Mouse (Mus musculus) A20 (cell line): ENCODE measurements around the gene Hpse2.

Experiments
- DNase-seq: peaks from one replicate; pipeline ENCODE4 v3.0.0-alpha.2; 2011; ENCODE audit warnings: low read depth, low spot score

Hpse2 gene

DNA sequence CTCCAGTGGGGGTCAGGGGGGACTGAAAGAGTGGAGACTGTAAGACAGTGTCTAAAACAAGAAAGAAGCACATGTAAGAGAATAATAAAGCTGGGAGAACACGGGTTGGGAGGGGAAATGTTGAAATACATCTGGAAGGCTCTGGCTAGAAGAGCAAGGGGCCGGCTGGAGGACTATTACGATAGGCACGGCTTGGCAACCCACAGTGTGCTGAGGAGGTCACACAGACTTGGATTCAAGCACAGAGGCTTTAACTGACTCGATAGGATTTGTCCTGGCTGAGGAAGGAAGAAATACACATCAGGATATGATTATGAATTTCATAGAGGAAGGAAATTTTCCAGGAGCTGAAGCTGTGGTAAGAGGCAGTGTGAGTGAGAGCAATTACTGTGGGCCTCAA, 414.4 kb downstream of the Hpse2 start:
- DNase-seq, result no peak

DNA sequence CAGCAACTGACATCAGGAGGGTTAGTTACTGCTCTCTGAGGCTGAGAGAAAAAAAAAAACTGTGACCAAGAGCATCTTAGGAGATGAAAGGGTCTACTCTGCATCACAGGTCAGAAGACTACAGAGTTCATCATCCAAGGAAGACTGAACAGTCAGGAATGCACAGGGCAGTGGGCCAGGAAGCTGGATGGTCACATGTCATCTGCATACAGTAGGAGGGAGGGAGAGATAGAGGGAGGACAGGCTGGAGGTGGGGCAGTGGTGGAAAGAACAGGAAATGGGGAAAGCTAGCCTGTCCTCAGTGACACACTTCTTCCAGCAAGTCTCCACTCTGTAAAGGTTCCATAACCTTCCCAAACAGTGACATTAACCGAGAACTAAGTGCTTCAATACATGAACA, 423.0 kb downstream of the Hpse2 start:
- DNase-seq, result no peak

DNA sequence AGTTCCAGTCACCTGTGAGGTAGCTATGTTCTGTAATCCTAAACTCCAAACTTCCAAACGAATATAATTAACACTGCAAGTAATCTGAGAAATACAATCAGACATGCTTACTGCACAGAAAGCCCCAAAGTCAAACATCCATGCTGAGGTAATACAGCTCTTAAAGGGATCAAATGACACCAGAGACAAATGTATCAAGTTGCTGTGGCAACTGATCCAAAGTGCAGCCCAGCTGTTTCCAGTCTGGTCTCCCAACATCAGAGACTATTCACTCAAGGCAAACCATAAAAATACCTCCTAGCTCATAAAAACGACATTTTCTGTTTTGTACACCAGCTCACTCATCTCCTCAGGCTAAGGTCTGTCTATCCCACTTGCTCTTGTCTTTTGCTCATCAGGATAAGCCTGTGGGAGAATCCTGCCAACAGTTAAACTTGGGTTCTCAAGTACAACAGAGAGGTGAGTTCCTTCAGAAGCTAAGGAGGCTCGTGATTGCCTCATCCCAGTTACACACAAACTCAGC, 440.0 kb downstream of the Hpse2 start:
- DNase-seq, result no peak

DNA sequence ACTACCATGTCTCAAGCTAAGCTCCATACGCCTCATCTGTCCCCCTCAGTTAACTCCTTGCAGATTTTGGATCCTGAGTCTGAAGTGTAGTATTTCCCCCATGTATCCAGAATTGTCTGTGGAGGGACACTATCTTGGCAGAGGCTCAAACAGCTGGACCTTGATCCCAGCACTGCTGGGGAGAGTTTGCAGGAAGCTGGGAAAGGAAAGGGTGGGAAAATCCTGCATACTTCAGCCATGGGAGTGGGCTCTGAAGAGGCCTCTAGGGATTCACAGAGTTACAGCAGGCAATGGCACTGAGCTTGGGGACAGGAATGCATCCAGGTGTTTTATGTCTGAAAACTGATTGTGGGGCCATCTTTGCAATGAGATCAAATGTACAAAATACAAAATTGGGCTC, 450.6 kb downstream of the Hpse2 start:
- no peak for DNase-seq

DNA sequence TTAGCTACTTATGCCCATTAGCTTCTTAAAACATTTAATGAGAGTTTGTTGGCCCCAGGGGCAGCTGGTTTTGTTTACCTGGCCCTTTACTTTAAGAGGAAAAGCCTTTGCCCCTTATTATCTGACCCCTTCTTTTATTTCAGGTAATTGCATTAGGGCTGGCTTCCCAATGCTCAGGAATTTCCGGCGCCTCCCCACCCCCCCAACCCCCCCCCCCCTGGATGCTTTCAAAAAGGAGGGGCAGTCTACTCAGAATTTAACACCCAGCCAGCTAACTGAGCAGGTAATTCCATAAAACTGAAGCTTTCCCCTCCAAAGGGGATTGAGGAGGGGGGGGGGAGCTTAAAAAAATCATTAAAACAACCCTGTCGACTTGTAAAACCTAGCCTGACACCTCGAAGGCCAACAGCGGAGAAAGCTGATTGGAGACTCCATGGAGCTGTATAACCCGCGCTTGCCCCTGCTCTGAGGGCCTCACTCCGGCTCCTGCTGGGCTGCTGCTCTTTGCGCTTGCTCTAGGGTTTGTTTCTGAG, 451.4 kb downstream of the Hpse2 start:
- no peak for DNase-seq

DNA sequence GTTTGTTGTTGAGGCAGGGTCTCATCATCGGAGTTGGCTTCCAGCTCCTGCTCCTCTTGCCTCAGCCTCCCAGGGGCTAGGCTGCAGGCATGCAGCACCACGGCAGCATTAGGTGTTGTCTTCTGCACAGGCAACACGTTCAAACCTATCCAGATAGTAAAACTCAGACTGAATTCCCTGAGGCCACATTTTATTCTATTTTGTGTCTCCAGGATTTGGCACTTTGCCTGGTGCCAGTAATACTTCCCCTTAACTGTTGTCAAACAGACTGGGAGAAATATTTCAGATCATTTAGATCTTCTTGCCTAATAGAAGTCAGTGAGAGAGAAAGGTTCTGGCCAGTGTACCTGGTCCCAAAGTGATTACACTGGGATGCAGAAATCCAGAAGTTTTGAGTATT, 458.5 kb downstream of the Hpse2 start:
- no peak for DNase-seq

DNA sequence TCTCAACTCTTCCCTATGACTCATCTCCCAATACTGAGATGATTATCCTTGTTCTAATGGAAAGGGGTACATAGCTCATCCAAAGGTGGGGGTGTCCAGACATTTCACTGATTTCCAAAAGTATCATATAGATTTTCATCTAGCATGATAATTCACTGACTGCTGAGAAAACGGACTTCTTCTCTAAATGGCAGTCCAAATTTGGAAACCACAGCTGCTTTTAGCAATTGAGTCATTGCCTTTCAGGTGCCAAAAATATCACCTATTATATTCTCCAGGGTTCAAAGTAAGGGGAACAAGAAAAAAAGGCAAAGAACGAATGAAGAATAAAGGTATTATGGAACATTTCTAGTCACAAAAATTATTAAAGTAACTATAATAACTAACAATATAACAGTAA, 459.9 kb downstream of the Hpse2 start:
- DNase-seq, result no peak

DNA sequence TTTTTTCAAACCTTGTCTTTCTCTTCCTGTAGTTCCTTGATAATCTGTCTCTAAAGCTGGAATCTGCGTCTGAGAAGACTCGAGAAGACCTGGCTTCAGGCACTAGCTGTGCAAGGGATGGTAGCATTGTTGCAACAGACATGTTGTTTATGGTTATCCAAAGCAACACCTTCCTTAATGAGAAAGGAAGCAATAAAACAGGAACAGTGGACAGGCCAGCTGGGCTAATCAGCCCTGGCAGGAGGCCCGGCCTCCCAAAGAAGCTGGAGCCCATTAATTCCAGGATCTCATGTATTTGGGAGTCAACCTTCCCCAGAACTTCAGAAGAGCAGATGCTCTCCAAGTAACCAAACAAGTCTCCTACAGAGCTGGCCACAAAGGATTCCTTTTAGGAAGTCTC, 465.5 kb downstream of the Hpse2 start:
- DNase-seq, result no peak

DNA sequence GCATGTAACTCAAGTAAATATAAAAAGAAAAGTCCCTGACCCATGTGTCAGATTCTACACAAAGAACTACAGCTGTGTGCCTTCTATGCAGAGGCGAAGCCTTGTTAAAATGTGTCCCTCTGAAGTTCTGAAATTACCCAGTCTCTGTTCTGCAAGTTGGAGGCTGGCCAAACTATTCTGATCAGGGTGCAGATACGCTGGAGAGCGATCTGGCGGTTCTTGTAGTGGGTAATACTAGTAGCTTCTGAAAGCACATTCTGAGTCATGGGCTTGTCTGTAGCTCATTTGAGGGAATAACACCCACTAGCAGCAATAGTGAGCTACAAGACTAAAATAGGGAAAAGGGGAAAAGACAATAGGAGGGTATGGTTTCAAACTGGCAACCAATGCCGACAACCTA, 474.5 kb downstream of the Hpse2 start:
- no peak for DNase-seq

DNA sequence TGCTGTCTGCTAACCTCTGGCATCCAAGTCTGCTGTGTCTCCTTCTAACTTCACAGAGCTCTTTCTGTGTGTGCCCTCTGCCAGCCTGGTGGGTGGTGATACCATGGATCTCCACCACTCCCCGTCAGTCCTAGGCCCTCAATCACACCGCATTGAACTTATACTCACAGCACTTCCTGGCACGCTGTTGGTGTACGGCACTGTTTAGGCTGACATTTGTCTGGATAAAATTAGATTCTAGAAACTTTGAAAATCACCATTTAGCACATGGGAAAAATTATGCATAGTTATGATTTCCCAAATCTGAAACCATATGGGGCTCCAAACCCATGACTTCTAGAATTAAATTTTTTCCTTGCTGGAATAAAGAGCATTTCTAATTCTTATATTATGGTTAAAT, 478.4 kb downstream of the Hpse2 start:
- no peak for DNase-seq

DNA sequence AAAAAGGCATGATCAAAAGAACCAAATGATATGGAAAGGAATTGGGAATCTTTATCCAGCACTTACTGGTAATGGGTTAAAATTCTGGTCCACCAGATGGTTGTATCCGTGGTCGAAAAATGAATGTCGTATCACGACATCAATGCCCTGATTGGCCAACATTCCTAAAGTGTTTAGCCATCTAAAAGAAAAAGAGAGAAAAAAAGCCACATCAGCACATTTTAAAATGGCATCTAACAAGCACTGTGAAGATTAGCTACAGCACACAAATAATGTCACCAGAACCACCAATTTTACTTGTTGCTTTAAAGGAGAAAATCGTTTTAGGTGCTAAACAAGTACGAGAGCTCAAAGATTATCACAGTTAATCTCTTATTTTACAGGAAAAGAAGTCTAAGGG, 479.6 kb downstream of the Hpse2 start:
- no peak for DNase-seq

DNA sequence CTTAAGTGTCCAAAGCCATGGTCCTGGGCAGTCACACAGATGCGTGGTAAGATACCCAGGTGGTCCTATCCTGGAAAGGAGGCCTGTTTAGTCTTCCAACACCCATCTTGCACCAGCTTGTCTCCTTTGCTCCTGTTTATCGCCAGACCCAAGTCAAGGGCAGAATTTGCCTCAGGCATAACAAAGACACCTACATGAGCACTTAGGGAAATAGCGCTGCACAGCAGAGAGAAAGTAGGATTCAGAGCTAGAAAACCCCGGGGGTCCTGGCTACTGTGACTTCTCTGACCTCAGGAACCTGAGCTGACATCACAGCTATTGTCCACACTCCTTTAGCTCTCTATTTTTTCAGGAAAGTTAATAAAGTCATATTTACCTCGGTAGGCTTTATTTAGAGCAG, 481.8 kb downstream of the Hpse2 start:
- no peak for DNase-seq

DNA sequence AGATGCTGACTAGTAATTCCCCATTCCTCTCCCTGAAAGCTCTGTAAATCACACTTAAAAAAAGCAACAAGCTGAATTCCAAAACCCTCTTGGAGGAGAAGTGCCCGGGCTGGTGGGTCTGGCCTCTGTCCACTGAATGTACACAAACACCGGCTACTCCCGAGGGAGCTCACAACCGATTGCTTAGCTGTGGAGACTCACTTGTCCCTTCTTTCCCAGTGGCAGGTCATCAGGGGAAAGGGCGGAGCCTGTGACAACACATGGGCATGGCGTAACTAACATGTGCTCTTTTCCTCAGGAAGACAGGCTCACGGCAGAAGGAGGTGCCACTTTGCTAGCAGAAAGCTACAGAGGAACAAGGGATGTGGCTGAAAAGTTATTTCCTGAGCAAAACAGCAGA, 483.4 kb downstream of the Hpse2 start:
- DNase-seq, result no peak

DNA sequence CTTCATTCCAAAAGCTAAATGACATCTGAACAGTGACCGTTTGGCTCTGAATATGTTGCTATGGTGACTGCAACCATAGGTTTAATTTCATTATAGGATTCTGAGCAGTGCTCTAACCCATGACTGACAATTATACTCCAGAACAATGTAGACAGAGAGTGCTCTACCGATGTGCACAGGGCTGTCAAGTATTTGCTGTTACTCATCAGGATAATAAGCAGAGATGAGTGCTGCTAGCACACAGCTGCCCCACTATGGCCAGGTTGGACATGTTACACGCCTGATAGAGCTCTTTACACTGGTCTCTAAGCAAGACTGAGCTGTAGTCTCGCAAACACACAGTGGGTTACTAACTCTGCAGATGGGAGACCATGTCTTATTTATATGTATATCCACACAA, 483.9 kb downstream of the Hpse2 start:
- no peak for DNase-seq

DNA sequence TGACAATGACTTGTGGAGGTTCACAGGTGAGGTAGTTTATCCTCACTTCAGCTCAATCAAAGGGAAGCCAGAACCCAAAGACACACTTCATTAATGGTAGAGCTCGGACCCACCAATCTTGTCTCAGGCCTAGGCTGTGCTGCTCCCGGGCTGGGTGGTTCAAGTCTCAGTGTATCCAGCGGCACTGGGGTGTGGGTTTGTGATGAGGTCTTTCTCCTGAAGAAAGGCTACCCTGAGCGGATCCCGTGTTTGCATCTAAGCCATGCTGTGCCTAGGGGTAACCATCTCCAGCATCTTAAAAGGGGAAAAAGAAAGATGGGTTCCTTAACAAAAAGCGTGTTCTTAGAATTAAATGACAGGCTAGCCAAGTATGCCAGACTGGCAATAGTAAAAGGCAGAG, 484.3 kb downstream of the Hpse2 start:
- no peak for DNase-seq

DNA sequence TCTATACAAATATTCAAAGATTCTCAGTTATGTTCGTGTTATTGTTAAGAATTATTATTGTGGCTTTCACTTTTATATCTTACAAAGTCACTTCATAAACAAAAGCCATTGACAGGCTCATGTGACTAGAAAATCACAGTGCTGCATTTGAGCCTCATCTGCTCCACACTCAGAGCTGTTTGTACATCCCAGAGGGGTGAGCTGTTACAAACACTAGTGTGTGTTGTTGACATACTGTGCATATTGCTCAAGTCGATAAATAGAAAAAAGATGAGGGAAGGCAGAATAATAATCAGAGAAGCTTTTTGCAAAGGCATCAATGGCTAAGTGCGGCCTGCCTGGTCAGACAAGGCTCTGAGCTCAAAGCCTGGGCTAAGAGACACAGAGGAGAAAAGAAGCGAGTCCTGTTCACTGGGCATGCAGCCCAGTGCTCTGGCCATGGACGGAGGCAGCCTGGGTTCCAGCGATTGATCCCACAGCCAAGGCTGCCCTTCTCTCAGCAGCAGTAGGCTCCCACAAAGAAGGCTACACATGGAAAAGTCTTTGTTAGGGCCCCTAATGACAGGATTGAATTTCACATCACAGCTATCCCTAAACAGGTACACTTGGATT, 485.6 kb downstream of the Hpse2 start:
- no peak for DNase-seq

DNA sequence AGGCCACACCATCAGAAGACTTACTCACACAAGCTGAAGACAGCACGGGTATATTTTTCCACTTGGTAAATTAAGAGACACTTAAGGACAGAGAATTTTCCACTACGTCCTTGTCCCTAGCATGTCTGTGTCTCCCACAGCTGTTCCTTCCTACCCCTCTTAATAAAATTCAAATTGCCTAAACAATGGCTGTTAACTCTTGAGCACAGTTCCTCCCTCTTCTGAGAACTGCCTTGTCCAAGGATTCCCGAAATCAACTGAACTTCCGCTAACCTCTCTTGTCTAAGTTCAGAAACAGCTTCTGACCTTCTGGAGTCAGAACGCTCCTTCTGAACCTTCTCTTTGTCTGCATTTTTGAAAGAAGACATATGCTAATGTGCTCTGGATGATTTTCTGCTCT, 496.6 kb downstream of the Hpse2 start:
- DNase-seq, result no peak

DNA sequence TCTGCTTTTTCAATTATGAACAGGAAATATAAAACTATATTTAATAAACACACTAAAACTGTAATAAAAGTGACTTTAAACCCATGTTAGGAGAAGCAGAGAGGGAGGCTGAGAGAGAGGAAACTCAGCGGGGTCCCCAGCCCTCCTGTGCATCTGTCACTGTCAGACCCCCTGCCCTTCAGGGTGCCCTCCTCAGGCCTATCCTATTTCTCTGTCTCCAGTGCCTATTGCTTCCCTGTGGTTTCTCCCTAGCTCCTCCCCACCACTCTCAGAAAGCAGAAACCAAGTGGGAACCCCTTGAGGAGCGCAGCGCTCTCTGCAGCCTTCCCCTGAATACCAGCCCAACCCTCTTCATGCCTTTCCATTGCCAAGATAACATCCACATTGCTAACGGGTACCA, 510.5 kb downstream of the Hpse2 start:
- DNase-seq, result no peak

DNA sequence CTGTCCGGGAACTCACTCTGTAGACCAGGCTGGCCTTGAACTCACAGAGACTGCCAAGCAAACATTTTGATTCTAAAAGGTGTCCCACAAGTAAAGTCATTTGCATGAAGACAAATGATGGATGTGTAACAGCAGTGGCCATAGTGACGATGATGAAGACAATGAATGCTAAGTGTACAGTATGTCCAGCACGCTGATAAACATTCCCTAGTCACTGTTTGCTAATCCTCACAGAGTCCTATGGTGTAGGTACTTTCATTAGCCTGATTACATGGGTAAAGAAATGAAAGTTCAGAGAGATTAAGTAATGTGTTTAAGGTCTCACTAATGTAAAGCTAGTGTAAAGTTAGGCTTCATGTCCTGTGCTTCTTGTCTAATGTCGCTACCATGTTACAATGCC, 511.6 kb downstream of the Hpse2 start:
- DNase-seq, result no peak

DNA sequence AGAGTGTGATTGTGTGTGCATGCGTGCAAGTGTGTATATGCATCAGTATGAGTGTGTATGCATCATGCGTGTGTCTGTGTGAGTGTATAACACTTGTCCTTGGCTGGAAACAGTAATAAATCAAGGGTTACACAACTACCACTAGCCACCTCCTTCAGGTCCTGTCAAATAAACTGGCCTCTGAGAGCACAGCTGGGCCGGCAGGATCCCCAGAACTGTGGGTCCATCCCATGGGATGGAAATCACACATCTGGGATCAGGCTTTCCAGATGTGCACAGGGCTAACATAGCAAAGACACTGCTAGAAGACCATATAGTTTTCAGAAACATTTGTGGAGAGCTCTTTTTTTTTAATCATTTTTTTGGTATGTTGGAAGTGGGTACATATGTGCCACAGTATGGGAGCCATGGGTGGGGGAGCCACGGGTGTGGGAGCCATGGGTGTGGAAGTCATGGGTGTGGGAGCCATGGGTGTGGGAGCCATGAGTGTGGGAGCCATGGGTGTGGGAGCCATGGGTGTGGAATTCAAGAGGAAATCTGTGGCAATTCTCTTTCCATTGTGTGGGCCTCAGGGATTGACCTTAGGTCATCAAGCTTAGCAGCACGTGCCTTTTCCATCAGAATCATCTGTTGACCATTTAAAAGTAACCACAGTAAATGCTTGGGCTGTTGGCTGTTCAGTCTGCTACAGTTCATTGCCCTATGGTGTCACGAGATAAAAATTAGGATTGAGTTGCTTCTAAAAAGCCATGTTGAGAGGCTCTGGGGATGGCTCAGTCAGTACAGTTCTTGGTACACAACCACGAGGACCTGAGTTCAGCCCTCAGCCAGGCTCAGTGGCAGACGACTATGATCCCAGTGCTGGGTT, 518.3 kb downstream of the Hpse2 start:
- no peak for DNase-seq

DNA sequence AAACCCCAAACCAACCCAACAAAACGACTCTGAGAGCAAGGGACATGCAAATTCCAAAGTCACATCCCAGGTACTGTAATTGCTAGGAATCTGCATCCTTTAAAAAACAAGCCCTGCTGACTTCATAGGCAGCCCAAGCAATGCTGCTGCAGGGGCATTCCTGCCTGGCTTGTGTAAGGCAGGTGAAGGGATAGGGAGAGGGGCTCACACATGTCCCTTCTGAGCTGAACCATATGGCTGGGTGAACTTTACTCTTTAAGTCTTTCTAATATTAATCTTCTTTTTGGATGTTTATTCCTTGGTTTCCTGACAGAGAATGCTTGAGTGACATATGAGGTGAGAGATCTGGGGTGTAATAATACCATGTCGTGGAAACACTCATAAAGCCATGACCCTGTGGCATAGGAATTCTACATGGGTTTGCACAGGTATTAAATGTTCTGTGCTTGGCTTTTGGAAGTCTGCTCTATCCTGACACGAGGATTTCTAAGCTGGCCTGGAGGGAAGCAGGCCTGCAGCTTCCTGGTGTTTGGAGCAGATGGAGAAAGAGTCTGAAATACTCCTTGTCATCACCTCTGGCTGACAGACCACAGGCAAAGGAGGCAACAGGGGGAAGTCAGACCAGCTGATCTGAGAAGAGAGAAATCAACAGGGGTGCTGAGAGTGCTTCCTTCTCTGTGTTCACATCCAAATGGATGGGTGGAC, 519.0 kb downstream of the Hpse2 start:
- DNase-seq, result no peak

DNA sequence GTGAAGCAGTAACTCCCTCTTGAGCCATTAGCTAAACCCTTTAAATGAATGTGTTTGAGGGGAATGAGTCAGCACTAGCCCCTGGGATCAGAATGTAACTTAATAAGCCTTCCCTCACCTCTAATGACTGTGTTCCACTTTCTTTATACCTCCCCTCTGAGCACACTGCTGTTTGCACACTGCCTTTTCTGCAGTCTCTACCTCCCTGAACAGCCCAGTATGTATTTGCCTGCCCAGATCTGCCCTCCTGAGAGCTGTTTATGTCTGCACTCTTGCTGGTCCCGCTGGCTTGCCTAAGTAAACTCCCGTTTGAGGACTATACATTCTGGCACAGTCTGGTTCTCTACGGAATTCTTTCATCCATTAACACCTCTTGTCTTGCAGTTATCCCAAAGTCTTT, 525.1 kb downstream of the Hpse2 start:
- no peak for DNase-seq
